Mouse (Mus musculus) spleen, postnatal 36 days (tissue): ENCODE data around the gene Ltc4s.

ENCODE experiments used
- DNase-seq, 2 experiments: peaks; one replicate each; pipeline ENCODE4 v3.0.0; 2022; ENCODE audit warnings: low spot score in 2 of 2, mixed read lengths in 1 of 2

Ltc4s gene

GRCm38 (mm10) chr11:50248473-50249171, 10.2 kb upstream of the Ltc4s start:
- DNase-seq: no peak

GRCm38 (mm10) chr11:50245269-50245668, 6.9 kb upstream of the Ltc4s start:
- no peak for DNase-seq

- peak in 1 of 2 experiments; percentile 32 for DNase-seq
These were observed 5.5 kb upstream of the Ltc4s start for GRCm38 (mm10) chr11:50243926-50244325.

- DNase-seq: no peak
These were observed 2.0 kb upstream of the Ltc4s start for GRCm38 (mm10) chr11:50240235-50240911.

GRCm38 (mm10) chr11:50238821-50239791, 690 bp upstream of the Ltc4s start:
- DNase-seq: no peak

- DNase-seq: no peak
These were observed 1.2 kb downstream of the Ltc4s start for GRCm38 (mm10) chr11:50236937-50237835.

- peak; percentile 91 to 92 for DNase-seq
These were observed 1.9 kb downstream of the Ltc4s start for GRCm38 (mm10) chr11:50236540-50236936.

GRCm38 (mm10) chr11:50234606-50235005, 3.8 kb downstream of the Ltc4s start:
- no peak for DNase-seq

- DNase-seq: no peak
These were observed 4.4 kb downstream of the Ltc4s start for GRCm38 (mm10) chr11:50233993-50234392.

- no peak for DNase-seq
These were observed 5.4 kb downstream of the Ltc4s start for GRCm38 (mm10) chr11:50233022-50233421.

- DNase-seq: peak; percentile 41 to 70
These were observed 7.0 kb downstream of the Ltc4s start for GRCm38 (mm10) chr11:50231411-50231810.

- no peak for DNase-seq
These were observed 7.7 kb downstream of the Ltc4s start for GRCm38 (mm10) chr11:50230481-50231304.

- DNase-seq: no peak
These were observed 9.0 kb downstream of the Ltc4s start for GRCm38 (mm10) chr11:50229252-50229910.

- DNase-seq: no peak
These were observed 9.6 kb downstream of the Ltc4s start for GRCm38 (mm10) chr11:50228772-50229171.

GRCm38 (mm10) chr11:50227736-50228135, 10.7 kb downstream of the Ltc4s start:
- no peak for DNase-seq

GRCm38 (mm10) chr11:50227226-50227625, 11.2 kb downstream of the Ltc4s start:
- no peak for DNase-seq

- DNase-seq: no peak
These were observed 12.0 kb downstream of the Ltc4s start for GRCm38 (mm10) chr11:50226406-50226805.

- DNase-seq: no peak
These were observed 12.6 kb downstream of the Ltc4s start for GRCm38 (mm10) chr11:50225611-50226378.
